27 mouse cellular contexts compared by ENCODE assay signal in the genomic region with DNA sequence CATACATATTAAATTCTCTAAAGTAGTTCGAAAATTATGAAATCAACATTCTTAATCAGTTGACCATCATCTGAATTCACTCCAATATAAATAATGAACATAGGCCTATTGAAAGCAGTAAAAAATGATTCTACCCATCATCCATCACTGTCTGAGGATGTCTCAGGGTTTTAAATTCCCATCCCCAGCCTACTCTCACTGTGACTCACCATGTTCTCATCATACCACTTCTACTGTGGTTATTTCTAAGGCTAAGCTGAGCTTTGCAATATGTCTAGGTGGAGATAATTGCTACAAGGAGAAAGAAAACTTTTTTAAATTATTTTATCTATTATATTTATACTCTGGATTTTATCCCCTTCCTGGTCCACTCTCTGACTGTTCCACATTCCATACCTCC.
"Had no signal": no experiment of that assay in that cellular context is flagged by ENCODE, and none has a peak within 500 bp of the region (broad histone marks: within the 10 kb centered on the region; RNA-seq: fewer than 3 reads in every experiment).

No protein-coding gene starts in this region.

- H3K36me3 ChIP-seq: embryonic facial prominence, embryonic 10.5 days; embryonic facial prominence, embryonic 12.5 days; embryonic facial prominence, embryonic 13.5 days; embryonic facial prominence, embryonic 15.5 days; forebrain, embryonic 10.5 days; forebrain, embryonic 12.5 days; forebrain, embryonic 15.5 days had no signal

- H3K4me3 ChIP-seq: embryonic facial prominence, embryonic 10.5 days; embryonic facial prominence, embryonic 12.5 days; embryonic facial prominence, embryonic 13.5 days; embryonic facial prominence, embryonic 15.5 days; erythroblast, embryonic 14.5 days; forebrain, embryonic 10.5 days; forebrain, embryonic 12.5 days; forebrain, embryonic 13.5 days; forebrain, embryonic 15.5 days; gastrocnemius, adult 2 months; heart, adult 2 months had no signal

- ATAC-seq: forebrain, embryonic 13.5 days; forebrain, embryonic 14.5 days; forebrain, embryonic 15.5 days; forebrain, embryonic 16.5 days; forebrain, postnatal 0 days had no signal

- DNase-seq: cerebellum, adult 9-10 months; cerebellum, adult 9-11 months; cerebellum, postnatal 10 days; cerebellum, postnatal 14 days; cerebellum, postnatal 25 days; cerebellum, postnatal 36 days; embryo, embryonic 11 days; forebrain, postnatal 0 days; gastrocnemius, adult 2 months; gastrocnemius, postnatal 10 days; gastrocnemius, postnatal 14 days; gastrocnemius, postnatal 25 days; gastrocnemius, postnatal 36 days; heart, adult 11 months; heart, adult 18-20 months; heart, adult 2 months had no signal

- H3K9ac ChIP-seq: embryonic facial prominence, embryonic 12.5 days; embryonic facial prominence, embryonic 13.5 days; embryonic facial prominence, embryonic 15.5 days; forebrain, embryonic 12.5 days; forebrain, embryonic 13.5 days; forebrain, embryonic 15.5 days; forebrain, postnatal 0 days had no signal

- H3K4me2 ChIP-seq: embryonic facial prominence, embryonic 12.5 days; embryonic facial prominence, embryonic 13.5 days; embryonic facial prominence, embryonic 15.5 days; forebrain, embryonic 12.5 days; forebrain, embryonic 13.5 days; forebrain, embryonic 15.5 days had no signal

- H3K27me3 ChIP-seq: embryonic facial prominence, embryonic 12.5 days; embryonic facial prominence, embryonic 13.5 days; embryonic facial prominence, embryonic 15.5 days; forebrain, embryonic 12.5 days; forebrain, embryonic 13.5 days; forebrain, embryonic 15.5 days had no signal

- H3K4me1 ChIP-seq: embryonic facial prominence, embryonic 10.5 days; embryonic facial prominence, embryonic 12.5 days; embryonic facial prominence, embryonic 13.5 days; embryonic facial prominence, embryonic 15.5 days; forebrain, embryonic 10.5 days; forebrain, embryonic 12.5 days; forebrain, embryonic 13.5 days; forebrain, embryonic 15.5 days had no signal

- H3K27ac ChIP-seq: embryonic facial prominence, embryonic 10.5 days; embryonic facial prominence, embryonic 12.5 days; embryonic facial prominence, embryonic 13.5 days; embryonic facial prominence, embryonic 15.5 days; forebrain, embryonic 10.5 days; forebrain, embryonic 12.5 days; forebrain, embryonic 13.5 days; forebrain, embryonic 15.5 days; gastrocnemius, adult 2 months; heart, adult 2 months had no signal

- H3K9me3 ChIP-seq: embryonic facial prominence, embryonic 10.5 days; embryonic facial prominence, embryonic 12.5 days; embryonic facial prominence, embryonic 13.5 days; embryonic facial prominence, embryonic 15.5 days; forebrain, embryonic 10.5 days; forebrain, embryonic 12.5 days; forebrain, embryonic 13.5 days; forebrain, embryonic 15.5 days had no signal
